In the genomic region with DNA sequence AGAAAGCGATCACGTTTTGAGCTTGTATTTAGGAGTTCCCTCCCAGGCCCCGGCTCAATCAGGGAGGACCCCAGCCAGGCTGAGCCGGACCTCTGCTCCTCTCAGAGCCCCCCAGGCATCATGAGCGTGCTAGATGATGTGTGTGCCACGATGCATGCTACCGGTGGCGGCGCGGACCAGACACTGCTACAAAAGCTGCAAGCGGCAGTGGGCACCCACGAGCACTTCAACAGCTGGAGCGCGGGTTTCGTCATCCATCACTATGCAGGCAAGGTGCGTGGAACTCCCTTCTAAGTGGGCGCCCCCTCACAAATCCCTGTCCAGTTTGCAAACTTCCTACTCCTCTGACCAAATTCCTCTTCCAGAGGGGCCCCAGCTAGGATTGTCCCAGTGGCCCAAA, we compare ENCODE assay signal across 1 mouse cellular context.
TF ChIP-seq lines count a peak whose summit lies in the region.

No protein-coding gene starts in this region.

TF ChIP-seq in ES-E14, 5 proteins besides CTCF, POLR2A, EP300 and RAD21 (continued from another document):
- no peak for TF ChIP-seq ZC3H11A (IDR thresholded peaks at IDR 0.05; ENCODE audit: borderline replicate concordance, low read depth, low read length)
TF ChIP-seq in ES-E14: peak in this region for 0.
